Mouse (Mus musculus) ES-CJ7 (cell line): ENCODE data around the gene Rhog.

ENCODE experiments used
- DNase-seq: peaks from one replicate; pipeline ENCODE4 v3.0.0; 2011; ENCODE audit warnings: low read depth, low spot score

Gene Rhog

DNA sequence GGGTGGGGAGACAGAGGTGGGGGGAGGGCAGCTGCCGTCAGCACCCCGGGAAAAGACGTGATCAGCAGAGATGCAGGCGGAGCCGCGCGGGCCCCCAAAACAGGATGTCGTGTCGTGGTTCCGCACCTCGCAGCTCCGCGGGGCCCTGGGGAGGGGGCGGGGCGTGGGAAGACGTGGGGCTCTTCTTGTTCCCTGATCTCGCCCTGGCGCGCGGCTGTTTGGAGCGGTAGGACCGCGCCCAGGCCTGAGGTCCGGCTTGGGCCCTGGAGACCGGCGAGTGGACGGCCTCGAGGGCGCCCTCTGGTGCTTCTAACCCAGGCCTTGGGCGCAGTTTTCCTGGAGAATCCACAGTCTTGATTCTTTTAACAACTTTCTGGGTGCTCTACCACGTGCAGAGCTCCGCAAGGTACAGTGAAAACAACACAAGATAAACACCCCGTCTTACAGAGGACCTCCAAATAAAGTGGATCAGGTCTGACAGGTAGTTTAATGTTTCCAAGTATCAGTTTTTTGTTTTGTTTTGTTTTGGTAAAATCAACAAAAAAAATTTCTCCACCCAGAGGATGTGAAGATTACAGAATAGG, 5.1 kb downstream of the Rhog start:
- peak; percentile 66 for DNase-seq

DNA sequence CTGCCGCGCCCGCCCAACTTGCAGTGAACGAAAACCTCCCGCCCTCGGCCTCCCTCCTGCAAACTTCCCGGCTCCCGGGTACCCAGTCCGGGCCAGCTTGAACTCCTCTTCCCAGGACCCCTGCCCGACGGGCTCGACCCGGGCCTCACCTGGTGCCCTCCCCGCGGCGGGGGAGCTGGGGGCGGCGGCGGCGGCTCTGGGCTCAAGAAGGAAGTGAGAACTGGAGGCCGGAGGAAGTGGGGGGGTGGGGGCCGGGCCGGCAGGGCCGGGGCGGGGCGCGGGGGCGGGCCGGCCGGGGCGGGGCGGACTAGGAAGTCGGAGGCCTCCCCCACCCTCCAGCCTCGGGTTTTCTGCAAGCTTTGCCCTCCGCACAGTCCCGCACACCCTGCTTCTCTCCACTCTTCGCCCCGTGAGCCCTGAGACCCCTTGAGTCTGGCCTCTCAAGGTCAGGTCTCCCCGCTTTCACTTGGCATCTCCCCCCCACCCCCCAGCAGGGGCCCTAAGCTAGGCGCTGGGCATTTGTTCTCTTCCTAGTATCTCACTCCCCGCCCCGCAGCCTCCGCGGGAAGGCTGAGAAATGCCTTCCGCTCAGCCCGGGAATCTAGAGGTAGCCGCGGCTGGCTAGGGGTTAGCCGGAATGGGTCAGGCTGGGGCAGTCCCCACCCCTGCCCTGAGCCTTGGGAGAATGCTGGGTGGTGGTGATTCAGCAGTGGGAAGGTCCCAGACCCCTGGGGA, 5.8 kb downstream of the Rhog start:
- DNase-seq, result peak; percentile 54

DNA sequence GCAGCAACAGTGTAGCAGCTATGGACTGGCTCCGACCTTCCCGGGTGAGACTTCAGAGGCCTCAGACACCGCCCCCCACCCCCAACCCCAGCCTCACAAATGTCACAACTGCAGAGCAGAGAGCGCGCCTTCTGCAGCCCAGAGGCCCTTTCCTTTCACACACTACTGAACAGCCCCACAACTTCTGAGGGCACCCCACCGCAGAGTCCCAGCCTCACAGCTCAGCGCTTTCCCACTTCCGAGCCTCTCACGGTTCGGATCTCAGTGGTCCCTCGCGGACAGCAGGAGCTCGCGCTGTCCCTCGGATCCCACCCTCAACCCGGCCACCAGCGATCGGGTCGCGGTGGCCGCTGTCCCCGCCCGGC, 6.3 kb downstream of the Rhog start:
- peak; percentile 41 for DNase-seq

DNA sequence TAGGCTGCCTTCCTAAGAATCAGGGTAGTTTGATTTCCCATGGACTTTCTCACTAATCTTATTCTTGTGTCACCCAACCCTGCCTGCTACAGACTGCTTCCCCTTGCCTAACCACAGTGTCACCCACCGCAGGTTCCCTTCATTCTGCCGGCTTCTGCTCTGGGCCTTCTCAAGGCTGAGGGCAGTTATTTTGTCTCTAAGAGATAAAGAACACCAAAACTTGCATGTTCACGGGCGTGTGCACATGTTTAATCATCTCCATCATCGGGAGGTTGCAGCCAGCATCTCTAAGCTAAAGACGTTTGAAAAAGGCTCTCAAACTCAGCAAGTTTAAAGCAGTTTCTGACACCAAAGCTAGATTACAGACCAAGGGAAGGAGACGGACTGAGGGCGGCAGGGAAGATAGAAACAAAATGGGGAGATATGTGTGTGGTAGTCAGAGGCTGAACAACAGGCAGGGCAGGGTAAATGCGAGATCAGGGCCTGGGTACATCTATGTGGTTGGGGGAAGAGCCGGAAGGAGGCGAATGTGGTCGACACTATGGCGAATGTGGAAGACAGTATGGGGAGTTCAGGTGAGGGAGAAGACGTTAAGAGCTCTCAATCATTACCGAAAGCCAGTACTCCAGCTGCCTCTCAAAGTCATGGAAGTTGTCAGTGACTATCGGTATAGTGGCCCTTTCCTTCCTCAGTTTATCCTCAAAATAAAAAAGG, 7.0 kb downstream of the Rhog start:
- DNase-seq, result no peak

DNA sequence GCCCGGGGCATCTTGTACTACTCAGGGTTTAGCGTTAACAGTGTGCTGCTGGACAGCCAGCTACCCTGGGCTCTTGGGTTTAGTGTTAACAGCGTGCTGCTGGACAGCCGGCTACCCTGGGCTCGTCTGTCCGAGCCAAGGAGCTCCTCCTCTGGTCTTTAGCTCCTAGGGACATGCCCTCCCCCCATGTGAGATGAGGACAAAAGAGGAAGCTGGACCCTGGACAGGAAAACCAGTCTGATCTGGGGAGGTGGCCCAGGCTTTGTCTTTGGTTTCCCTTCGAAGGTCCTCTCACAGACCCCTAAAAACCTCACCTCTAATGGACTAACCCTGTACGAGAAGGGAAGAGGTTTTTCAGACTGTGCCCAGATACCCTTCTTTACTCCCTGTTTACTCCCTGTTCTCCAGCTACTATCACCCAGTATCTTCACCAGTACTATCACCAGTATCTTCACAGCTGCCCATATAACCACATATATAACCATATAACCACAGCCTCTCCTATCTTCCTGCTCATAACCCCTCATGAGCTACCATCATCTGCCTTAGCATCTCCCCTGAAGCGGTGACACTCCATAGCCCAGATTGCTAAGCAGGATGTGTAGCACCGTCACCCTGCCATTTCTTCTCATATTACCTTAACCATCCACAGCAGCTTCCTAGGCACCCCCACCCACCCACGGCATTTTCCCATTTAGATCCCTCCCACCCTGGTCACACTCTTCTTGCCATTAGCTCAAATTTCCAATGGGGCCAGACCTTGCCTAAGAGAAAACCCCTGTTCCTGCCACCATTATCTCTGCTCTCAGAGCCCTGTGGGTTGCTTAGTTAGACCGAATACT, 8.7 kb downstream of the Rhog start:
- DNase-seq, result no peak

DNA sequence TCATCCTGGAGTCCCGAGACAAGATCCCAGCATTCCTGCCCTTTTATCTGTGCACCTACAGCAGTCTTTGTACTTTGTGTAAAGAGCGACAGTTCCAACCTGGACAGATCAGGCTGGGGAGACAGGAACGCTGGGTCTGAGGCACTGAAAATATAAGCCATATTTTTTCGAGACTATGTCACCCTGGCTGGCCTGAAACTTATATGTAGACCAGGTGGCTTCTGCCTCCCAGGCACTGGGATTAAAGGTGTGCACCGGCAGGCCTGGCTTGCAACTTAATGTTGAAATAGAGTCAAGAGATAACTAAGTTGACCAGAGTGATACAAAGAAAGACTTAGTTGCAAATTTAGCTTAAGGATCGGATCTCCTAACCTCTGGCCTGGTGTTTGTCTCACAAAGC, 9.6 kb downstream of the Rhog start:
- no peak for DNase-seq

DNA sequence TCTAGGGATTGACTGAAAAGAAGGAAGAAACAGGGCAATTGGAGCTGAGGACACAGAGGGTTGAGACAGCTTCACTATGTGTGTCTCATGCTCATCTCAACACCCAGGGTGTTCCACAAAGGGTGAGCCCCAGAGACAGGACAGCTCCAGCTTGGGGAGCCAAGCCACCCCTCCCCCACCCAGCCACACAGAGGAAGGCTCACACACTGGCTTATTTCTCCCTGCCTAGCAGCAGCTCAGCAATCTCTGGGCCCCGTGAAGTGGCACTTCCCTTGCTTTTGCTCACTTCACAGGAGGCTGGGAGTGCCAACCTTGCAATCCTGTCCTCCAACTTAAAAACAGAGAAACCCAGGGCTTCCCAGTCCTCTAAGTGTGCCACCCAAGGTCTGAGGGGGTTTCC, 10.1 kb downstream of the Rhog start:
- DNase-seq, result no peak

DNA sequence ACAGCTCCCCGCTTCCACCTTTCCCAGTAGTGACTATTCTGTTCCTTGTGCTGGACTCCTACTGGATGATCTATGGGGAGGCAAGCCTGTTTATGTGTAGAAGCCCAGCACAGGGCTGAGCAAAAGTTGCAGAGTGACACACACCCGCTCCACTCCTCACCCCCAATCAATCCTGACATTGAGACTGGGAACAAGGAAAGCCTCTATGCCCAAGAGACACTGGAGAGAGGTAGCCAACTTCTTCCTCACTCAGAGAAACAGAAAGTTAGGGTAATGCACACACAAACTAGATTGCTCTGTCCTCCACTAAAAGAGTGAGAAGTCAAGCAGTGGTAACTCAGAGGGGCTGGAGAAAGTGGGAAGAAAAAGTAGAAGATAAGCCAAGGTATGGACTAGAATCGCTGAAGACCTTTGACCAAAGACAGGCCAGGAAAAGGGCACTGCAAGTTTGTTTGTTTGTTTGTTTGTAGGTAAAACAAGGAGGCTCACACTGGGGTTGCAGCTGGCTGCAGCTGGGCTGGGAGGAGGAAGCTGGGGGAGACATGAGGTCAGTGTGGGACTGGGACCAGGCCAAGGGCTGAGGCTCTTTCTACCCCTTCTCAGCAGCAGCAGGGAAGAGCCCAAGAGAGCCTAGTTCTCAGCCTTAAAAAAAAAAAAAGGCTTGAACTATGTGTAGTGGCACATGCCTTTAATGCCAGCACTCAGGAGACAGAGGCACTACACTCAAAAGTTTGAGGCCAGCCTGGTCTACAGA, 10.9 kb downstream of the Rhog start:
- DNase-seq, result no peak

DNA sequence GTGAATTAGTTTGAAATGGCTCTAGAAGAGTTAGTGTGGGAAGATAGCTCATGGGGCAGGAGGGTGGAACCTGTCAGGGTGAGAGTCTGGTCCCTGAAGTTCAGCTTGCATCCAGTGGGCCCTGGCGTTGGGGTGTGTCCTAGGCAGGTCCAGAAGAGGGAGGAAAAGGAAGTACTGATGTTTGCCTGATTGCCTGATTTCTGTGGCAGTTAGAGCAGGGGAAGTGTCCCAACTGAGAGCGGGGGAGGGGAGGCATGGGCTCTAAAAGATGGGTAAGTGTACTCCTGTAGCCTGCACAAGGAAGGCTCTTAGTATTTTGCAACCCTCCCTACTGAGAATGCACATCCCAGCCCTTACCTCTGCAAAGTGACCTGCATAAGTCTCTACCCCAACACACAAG, 12.0 kb downstream of the Rhog start:
- no peak for DNase-seq

DNA sequence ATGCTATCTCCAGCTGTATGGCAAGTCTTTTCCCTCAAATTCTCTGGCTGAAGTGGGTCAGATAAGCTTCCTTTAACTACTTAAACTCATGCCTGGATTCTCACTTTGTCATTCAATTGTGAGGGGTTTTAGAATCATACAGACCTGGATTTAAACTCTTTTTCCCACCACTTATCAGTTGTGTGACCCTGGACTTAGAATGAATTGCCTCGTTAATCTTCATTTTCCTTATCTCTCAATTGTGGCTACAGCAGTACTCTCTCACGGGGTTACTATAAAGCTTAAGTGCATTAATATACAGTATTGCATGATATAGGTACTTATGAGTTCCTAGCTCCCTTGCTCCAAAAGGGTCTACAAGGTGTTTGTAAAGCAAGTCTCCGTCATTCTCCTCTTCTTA, 12.9 kb downstream of the Rhog start:
- no peak for DNase-seq

DNA sequence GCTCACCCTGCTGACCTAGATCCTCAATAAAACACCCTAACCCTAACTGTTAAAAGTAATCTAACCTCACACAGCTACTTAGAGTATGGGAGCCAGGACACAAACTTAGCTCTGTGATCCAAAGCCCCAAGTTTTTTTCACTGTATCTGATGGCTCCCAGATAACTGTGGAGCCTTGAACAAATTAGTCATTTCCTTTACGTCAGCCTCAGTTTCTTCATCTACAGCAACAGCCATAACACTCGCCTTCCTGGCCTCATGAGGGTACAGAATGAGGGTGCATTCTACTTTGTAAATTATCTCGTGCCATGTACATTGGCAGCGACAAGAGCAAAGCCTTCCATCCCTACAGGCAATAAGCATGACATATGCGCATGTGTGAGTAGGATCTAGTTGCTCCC, 13.5 kb downstream of the Rhog start:
- no peak for DNase-seq

DNA sequence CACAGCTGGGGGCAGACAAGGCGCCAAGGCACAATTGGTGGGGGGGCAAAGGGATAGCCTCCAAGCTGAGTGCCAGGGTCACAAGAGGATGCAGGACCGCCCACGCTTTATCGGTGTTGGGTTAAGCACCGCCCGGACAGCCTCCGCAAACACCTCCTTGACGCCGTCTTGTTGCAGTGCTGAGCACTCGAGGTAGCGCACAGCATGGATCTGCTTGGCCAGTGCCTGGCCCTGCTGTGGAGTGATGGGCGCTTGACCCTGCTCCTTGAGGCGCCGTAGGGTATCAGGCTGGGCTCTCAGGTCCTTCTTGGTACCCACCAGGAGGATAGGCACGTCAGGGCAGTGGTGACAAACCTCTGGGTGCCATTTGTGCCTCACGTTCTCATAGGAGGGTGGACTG, 16.3 kb downstream of the Rhog start:
- no peak for DNase-seq

DNA sequence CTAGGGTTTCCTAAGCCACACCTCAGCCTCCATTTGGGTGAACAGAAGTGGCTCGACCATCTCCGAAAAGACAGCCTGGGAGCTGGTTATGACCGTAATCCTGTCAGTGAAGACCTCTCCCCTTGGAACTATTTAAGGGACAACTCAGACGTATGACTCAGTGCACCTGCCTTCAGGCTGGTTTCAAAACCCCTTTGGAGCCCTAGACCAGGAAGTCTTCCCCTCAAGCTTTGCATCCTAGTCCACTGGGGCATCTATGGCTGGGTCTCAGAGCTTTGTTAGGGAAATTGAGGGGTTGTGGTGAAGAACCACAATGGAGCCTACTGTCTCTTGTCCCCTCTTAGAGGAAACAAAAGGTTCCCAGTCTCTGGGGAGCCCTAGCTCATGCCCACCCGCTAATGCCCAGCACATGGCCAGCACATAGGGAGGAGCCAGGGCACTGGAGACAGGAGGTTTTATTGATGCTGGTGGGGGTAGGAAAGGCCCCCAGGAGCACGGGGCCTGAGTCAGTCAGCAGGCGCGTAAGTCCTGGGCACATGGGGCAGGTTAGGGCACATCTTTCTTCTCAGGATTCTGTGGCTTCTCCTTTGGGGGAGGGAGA, 17.1 kb downstream of the Rhog start:
- no peak for DNase-seq

DNA sequence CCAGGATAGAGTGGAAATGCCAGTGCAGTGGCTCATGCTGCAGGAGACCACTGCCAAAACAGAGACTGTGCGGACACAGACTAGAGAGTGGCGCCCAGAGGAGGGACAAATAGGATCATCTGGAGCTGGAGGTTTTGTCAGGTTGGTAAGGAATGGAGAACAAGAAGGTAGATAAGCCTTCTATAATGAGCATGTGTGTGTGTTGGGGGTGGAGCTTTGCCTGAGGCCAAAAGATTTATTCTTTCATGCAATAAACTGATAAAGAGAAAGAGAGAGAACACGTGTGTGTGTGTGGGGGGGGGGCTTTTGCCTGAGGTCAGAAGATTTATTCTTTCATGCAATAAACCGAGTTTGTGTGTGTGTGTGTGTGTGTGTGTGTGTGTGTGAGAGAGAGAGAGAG, 22.8 kb downstream of the Rhog start:
- DNase-seq, result no peak

DNA sequence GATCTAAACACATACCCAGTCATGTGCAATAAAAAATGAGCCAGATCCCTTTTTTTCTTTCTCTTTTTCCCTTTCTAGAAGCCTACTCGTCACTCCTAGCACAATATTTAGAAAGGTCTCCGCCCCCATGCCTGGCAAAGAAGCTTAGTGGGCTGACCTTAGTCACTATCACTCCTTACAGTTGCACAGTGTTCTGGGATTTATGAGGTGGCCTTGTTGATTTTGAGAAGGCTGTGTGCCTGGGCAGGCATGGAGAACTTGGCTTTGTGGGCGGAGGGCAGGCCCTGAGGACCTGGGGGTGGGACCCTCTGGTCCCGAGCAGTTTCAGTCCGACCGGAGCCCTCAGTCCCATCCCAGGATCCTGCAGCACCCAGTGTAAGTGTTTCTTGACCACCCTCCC, 26.0 kb downstream of the Rhog start:
- DNase-seq, result no peak

DNA sequence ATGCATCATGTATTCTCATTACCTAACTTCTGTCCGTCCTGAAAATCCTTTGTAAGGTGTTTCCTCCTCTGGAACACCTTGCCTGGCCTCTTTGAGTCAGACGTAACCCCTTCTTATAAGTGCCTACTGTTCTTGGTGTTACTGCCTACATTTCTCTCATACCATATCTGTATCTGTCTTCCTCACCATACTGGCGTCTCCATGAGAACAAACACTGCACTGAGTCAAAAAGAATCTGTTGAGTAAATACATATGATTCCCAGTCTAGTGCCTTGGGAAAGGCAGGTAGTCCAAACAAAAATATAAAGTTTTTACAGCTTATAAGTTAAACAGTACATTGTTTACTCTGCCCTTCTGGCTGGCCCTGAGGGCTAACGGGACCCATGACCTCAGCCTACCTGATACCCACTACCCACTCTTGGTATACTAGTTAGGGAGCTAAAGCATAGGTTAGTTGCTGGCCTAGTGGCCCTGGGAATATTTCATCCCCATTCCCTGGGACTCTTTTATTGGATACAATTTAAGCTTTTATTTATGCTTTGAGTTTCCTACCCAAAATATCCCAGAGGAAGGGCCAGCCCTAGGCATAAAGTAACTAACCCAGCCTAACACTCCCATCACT, 27.7 kb downstream of the Rhog start:
- DNase-seq, result no peak

DNA sequence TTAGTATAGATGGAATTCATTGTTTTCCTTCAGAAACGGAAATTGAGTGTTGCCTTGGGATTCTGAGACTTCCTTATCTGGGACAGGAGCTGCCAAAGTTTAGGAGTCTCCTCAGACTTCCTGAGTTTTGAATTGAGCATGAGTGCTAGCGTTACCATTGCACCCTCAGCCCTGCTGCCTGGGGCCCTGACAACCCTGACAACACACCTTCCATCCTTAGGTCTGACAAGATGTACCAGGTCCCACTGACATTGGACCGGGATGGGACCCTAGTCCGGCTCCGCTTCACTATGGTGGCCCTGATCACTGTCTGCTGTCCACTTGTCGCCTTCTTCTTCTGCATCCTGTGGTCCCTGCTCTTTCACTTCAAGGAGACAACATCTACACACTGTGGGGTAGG, 29.8 kb downstream of the Rhog start:
- no peak for DNase-seq

DNA sequence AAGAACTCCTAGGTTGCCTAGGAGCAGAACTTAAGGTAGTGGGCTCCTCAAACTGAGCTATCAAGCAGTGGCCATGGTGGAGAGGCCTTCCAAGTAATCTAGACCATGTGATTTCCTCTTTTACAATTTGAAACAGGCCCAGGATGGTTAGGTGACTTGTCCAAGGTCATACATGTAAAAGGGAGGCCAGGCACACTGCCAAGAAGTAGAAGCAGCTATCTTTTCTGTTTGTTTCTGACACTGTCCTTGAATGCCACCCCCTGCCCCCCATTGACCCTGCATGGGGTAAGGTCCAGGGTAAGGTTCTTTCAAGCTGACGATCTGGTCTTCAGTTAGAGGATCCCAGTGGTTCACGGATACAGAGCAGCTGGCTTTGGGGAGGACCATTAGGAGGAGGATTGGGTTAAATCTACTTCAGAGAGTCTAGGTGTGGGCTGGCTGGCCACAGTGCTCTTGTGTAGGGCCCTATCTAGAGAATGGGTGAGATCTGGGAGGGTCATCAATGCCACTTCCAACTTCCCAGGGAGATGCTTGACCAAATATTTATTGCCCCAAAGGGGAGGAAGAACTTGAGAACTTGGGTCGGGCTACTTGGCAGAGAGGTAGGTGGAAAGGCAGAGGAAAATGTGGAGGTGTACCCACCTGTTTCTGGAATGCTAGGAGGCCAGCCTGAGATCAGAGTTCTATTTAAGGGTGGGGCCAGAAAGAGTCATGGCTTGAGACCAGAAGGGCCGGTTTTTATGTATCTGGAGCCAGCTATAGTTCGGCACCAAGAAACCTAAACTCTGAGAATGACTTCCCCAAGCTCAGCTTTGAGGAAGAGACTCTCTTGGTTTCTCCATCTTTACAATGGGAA, 31.7 kb downstream of the Rhog start:
- no peak for DNase-seq

DNA sequence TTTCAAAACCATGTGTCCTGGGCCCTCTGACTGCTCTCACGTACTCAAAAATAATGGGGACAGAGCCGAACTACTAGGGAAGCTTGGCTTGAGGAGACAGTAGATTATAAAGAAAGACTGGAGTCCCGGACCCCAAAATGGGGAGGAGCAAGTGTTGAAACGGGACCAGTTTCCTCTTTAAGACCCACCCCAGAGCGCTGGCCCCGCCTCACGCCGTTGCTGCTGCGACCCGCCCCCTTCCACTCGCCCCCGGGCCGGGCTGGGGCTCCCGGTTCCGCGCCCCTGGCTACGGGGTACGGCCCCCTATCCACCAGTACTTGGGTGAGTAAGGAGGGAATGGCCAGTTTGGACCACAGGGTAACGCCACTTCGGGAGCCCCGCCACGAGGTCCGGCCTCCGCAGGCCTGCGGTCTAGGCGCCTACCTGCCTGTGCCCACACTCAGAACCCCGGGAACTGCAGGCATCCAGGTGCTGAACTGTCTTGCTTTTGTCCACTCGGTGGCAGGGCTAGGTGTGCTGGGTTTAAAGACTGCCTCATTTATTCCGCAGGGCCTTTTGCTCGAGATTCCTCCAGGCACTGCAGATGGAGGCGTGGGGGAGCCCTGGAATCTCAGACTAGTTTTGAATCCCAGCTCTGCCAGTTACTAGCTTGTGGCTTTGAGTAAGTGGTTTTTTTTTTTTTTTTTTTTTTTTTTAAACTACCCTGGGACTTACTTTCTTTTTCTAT, 32.9 kb downstream of the Rhog start:
- peak; percentile 72 for DNase-seq
